Mouse (Mus musculus): ENCODE measurements around the gene Birc6.

GRCm38 (mm10) chr17:74598908-74599307 is 70.8 kb downstream of the Birc6 start:
- no peak for TF ChIP-seq CTCF (IDR thresholded peaks at IDR 0.05; ENCODE audit: extremely low read depth, insufficient read depth, low read length)
- no peak for TF ChIP-seq POLR2A (IDR thresholded peaks at IDR 0.05; ENCODE audit: extremely low read depth, insufficient read depth, low read length)
